Mouse (Mus musculus): Measurements from ENCODE around the gene Sipa1l3.

DNA sequence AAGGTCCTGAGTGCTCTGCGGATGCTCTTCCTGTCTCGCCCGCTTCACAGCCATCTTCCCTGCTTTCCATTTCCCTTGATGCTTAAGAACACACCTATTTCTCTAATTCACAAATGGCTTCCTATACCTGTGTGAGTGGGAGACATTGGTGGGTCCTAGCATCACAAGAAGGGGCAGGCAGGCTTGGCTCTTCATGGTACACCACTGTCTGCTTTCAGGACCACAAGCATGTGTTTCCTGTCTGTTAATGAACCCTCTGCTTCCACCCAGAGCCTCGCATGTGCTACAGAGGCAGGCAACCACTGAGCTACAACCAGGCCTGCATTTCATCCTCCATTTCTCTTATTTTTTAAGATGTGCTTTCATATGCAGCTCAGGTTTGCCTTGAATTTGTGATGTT is 116.4 kb downstream of the Sipa1l3 start:
- TF ChIP-seq CTCF (IDR thresholded peaks at IDR 0.05; ENCODE audit: extremely low read depth, insufficient read depth, insufficient read length, insufficient replicate concordance) (no peak), POLR2A (IDR thresholded peaks at IDR 0.05; ENCODE audit: low read depth, low read length) (no peak)

Data from spleen, adult 2 months (tissue).